Mouse (Mus musculus): ENCODE measurements around the gene Ric3.

DNA sequence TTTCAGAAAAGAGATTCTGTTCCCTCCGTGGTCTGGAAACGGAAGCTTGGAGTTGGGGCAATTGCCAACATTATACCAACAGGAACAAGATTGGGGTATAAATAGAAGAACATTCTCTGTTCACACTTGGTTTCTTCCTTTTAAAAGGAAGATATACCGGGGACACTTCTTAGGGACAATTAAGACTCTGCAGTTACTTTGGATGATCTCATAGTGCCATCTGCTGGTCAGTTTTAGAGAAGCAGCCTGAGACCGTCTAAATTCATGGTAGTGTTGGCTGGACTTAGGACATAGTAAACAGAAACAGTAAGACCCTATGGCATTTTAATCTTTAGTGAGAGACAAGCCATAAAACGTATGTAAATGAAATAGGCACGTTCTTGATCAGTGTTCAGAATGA, 54.9 kb downstream of the Ric3 start:
- peak; percentile 62 for TF ChIP-seq CTCF (IDR thresholded peaks at IDR 0.05; ENCODE audit: low read depth)
- TF ChIP-seq EP300 (IDR thresholded peaks at IDR 0.05; ENCODE audit: low read depth), result no peak

Measured in liver, embryonic 14.5 days (tissue).